Mouse (Mus musculus) ES-E14 (cell line): Measurements from ENCODE around the gene Anpep. TPM values are rescaled to one million over a fixed set of nuclear protein-coding genes. Genes with fewer than 3 reads are reported as not detected.

Source experiments
- DNase-seq: peaks from one replicate; pipeline ENCODE4 v3.0.0-alpha.2; 2013; ENCODE audit warnings: low read depth, low spot score
- H3K27ac ChIP-seq: 2 replicates; pipeline ENCODE4 v1.5.1; 2012; ENCODE audit warnings: low read depth, mild to moderate bottlenecking, low read length, moderate library complexity, mixed read lengths; ENCODE audit not compliant: poor library complexity, insufficient read depth, severe bottlenecking
- H3K36me3 ChIP-seq: 2 replicates; pipeline ENCODE4 v1.6.1; 2012; ENCODE audit warnings: mild to moderate bottlenecking, low read length, moderate library complexity, mixed read lengths; ENCODE audit not compliant: control insufficient read depth, poor library complexity, insufficient read depth, severe bottlenecking
- H3K4me1 ChIP-seq, 2 experiments: fragments of 150-350 bp in 1 of 2; sonication (generic) in 1 of 2; 2 replicates each; pipeline ENCODE4 v1.6.1; 2012; ENCODE audit warnings: low read length in 2 of 2, mild to moderate bottlenecking in 1 of 2, mixed read lengths in 1 of 2; ENCODE audit not compliant: control insufficient read depth in 2 of 2, insufficient read depth in 2 of 2, poor library complexity in 1 of 2
- H3K4me3 ChIP-seq, 2 experiments: fragments of 150-350 bp in 1 of 2; sonication (generic) in 1 of 2; 2 replicates each; pipeline ENCODE4 v1.5.1; 2012; ENCODE audit warnings: low read length in 2 of 2, low read depth in 1 of 2, mild to moderate bottlenecking in 1 of 2, mixed read lengths in 1 of 2; ENCODE audit not compliant: insufficient read depth in 1 of 2, poor library complexity in 1 of 2, severe bottlenecking in 1 of 2
- H3K9ac ChIP-seq: 2 replicates; pipeline ENCODE4 v1.6.1; 2012; ENCODE audit warnings: low read depth, mild to moderate bottlenecking, low read length, mixed read lengths; ENCODE audit not compliant: poor library complexity, insufficient read depth, severe bottlenecking
- H3K9me3 ChIP-seq: fragments of 150-350 bp; sonication (generic); 2 replicates; pipeline ENCODE4 v1.6.1; 2012; ENCODE audit warnings: low read depth, mild to moderate bottlenecking, low read length; ENCODE audit not compliant: control insufficient read depth, insufficient read depth
- CHD2 ChIP-seq: IDR thresholded peaks from 2 replicates; pipeline ENCODE4 v1.6.1; 2014; ENCODE audit warnings: mild to moderate bottlenecking, low read depth, low read length, inconsistent platforms
- HCFC1 ChIP-seq: IDR thresholded peaks from 2 replicates; pipeline ENCODE4 v1.6.1; 2012; ENCODE audit warnings: low read length, inconsistent platforms, borderline replicate concordance; ENCODE audit not compliant: insufficient read depth
- MAFK ChIP-seq: IDR thresholded peaks from 2 replicates; pipeline ENCODE4 v1.6.1; 2014; ENCODE audit warnings: mild to moderate bottlenecking, low read depth, low read length, inconsistent platforms; ENCODE audit not compliant: insufficient read depth
- ZC3H11A ChIP-seq: IDR thresholded peaks from 2 replicates; pipeline ENCODE4 v1.6.1; 2012; ENCODE audit warnings: low read depth, mild to moderate bottlenecking, inconsistent platforms, low read length, borderline replicate concordance
- ZNF384 ChIP-seq: IDR thresholded peaks from 2 replicates; pipeline ENCODE4 v1.6.1; 2012; ENCODE audit warnings: low read depth, low read length, inconsistent platforms
- in situ Hi-C, 2 experiments: fragments of 600-800 bp; cut with MboI; formaldehyde crosslinking; loops; one replicate each; pipeline ENCODE4 v1.15.1; 2025; ENCODE audit warnings: low sequenced_read_pairs in 2 of 2, inconsistent platforms in 1 of 2; ENCODE audit not compliant: unreplicated experiment in 2 of 2
- total RNA-seq: library from RNA; depleted of rRNA; stranded (reverse); fragments of 300-350 nt; gene quantifications from 2 replicates; pipeline ENCODE4 v1.2.3, GENCODE M21; 2012

Anpep gene
- total RNA-seq, 1 experiment = 11.4 TPM

DNA sequence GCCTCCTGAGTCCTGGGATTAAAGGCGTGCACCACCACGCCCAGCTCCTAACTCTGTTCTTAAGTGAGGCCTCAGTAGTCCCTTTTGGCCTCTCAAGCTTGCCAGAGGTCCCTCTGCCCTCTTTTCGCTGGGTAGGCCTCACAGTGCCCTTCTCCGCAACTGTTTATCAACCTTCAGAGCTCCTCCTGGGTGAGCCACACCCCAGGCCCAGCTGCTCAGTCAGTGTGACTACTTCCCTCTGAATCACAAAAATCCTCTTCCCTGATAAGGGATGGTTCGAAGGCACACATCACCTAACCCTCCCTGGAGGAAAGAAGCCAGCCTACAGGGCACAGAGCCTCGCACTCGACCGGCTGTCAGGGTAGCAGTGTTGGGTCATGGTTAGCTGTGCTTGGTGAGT, 935 bp upstream of the Anpep start:
- Histone ChIP-seq H3K9me3 (no peaks in the 10 kb centered on the region), H3K9ac (no peak overlapping the region), H3K36me3 (no peaks in the 10 kb centered on the region), H3K27ac (no peak overlapping the region), H3K4me3 (no peak overlapping the region), H3K4me1 (peaks cover 8 to 24% of the 10 kb centered on the region in 2 experiments; a peak in 3 of 4 replicates)
- in situ Hi-C loops = no loop called here
- TF ChIP-seq ZNF384 (no peak), ZC3H11A (no peak), HCFC1 (no peak), CHD2 (no peak), MAFK (no peak)
- no peak for DNase-seq

GRCm38 (mm10) chr7:79858956-79859630, 1.8 kb downstream of the Anpep start:
- no peak overlapping the region for H3K27ac ChIP-seq
- no peak overlapping the region for H3K4me3 ChIP-seq
- DNase-seq = no peak
- H3K36me3 ChIP-seq = no peaks in the 10 kb centered on the region
- H3K9ac ChIP-seq = no peak overlapping the region
- TF ChIP-seq MAFK = no peak
- TF ChIP-seq CHD2 = no peak
- no peak for TF ChIP-seq ZC3H11A
- TF ChIP-seq ZNF384 = no peak
- no peak for TF ChIP-seq HCFC1
- H3K4me1 ChIP-seq = peaks cover 7 to 20% of the 10 kb centered on the region in 2 experiments; a peak in 3 of 4 replicates
- no peaks in the 10 kb centered on the region for H3K9me3 ChIP-seq
- in situ Hi-C loops = no loop called here

DNA sequence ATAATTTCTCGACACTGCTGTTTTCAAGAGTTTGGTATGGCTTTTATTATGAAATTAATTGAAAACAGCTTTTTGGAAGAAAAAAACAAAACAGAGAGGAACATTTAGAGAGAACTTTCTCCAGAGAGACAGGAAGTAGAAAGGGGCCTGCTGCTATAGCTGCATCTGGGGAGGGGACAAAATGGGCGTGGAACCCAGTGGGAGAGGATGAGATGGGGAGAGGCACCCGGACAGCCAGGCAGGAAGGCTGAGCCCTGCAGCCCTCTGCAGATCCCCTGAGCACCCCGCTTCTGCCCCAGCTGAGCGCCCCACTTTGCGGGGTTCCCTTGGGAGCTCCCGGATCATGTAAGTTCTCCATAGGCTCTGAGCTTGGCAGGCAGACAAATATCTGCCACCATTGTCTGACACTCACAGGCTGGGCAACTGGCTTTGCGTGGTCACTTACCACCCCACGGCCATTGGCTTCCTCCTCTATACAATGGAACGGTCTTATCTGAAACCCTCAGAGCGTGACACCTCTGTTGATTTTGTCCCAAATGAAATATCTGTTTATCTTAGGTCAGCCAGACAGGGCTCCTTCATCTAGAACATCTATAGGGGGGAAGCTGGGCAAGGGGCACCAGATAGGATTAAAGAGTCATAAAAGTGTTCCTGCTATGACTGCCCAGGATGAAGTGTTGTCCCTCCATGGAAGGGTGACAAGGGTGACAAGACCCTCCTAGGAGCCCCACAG, 2.5 kb downstream of the Anpep start:
- no peak overlapping the region for H3K27ac ChIP-seq
- no peak for TF ChIP-seq CHD2
- TF ChIP-seq ZC3H11A = no peak
- no peak for TF ChIP-seq MAFK
- TF ChIP-seq ZNF384 = no peak
- no peak for TF ChIP-seq HCFC1
- no peaks in the 10 kb centered on the region for H3K9me3 ChIP-seq
- DNase-seq = no peak
- H3K4me1 ChIP-seq = peaks cover 7 to 20% of the 10 kb centered on the region in 2 experiments; a peak in 3 of 4 replicates
- H3K4me3 ChIP-seq = no peak overlapping the region
- no peaks in the 10 kb centered on the region for H3K36me3 ChIP-seq
- H3K9ac ChIP-seq = no peak overlapping the region
- in situ Hi-C loops = no loop called here

- no peaks in the 10 kb centered on the region for H3K36me3 ChIP-seq
- no peaks in the 10 kb centered on the region for H3K9me3 ChIP-seq
- H3K9ac ChIP-seq = no peak overlapping the region
- H3K27ac ChIP-seq = no peak overlapping the region
- H3K4me3 ChIP-seq = no peak overlapping the region
- peaks cover 7 to 8% of the 10 kb centered on the region in 2 experiments; a peak in 2 of 4 replicates for H3K4me1 ChIP-seq
- TF ChIP-seq HCFC1 (no peak), MAFK (no peak), ZC3H11A (no peak), CHD2 (no peak), ZNF384 (no peak)
- in situ Hi-C loops = no loop called here
- DNase-seq = no peak
Observed at GRCm38 (mm10) chr7:79856305-79856704, 4.6 kb downstream of the Anpep start.
